Comparison of ENCODE assay signal across 14 mouse cellular contexts in the genomic region with DNA sequence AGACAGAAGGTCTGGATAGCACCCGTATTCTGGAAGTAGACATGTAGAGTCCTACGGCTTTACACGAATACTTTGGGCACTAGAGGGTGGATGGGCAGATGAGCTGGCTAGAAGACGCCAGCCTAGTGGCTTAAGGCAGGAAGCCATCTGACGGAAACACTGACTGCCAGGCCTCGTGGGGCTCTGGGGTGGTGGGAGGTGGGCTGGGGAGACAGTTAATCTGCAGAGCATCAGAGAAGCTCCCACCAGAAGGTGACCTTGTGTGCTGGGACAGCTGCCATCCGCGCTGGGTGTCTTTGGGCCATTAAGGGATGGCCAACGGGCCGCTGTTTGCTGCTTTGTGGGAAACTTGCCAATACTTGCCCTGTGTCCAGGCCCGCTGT. TPM values are rescaled to one million over a fixed set of nuclear protein-coding genes. Genes with fewer than 3 reads are reported as not detected.
DNase-seq lines count a peak whose midpoint lies in the region; ATAC-seq and TF ChIP-seq lines count a peak whose summit lies in the region.
"Had no signal": no experiment of that assay in that cellular context is flagged by ENCODE, and none has a peak within 500 bp of the region (broad histone marks: within the 10 kb centered on the region; RNA-seq: fewer than 3 reads in every experiment).

No protein-coding gene starts in this region.

- H3K36me3 ChIP-seq in forebrain, embryonic 12.5 days (replicated peaks), result peaks cover 38% of the 10 kb centered on the region
- H3K36me3 ChIP-seq in midbrain, embryonic 11.5 days (ENCODE audit: control insufficient read depth, insufficient read depth, low read length), result peaks cover 22% of the 10 kb centered on the region

- no peaks in the 10 kb centered on the region for H3K27me3 ChIP-seq in forebrain, embryonic 12.5 days
- H3K27me3 ChIP-seq in midbrain, embryonic 11.5 days (ENCODE audit: control insufficient read depth, insufficient read depth, low read length), result no peaks in the 10 kb centered on the region

- no peak for TF ChIP-seq CTCF in layer of hippocampus, adult 2 months (conservative IDR thresholded peaks at IDR 0.05)

- H3K9ac ChIP-seq in forebrain, embryonic 12.5 days, result no peak overlapping the region
- H3K9ac ChIP-seq in midbrain, embryonic 11.5 days (ENCODE audit: low read length), result no peak overlapping the region
- H3K9ac ChIP-seq: lung, embryonic 14.5 days had no signal

- H3K27ac ChIP-seq in layer of hippocampus, adult 2 months, result peak overlapping the region; percentile 65
- peak overlapping the region; percentile 79 for H3K27ac ChIP-seq in forebrain, embryonic 12.5 days
- H3K27ac ChIP-seq in midbrain, embryonic 11.5 days (ENCODE audit: low read depth, low read length), result peak overlapping the region; percentile 41; the same call in 1 of the 2 replicates

- peak; percentile 7; the same call in 1 of the 2 replicates for ATAC-seq in forebrain, embryonic 12.5 days (ENCODE audit: low FRiP score)
- no peak for ATAC-seq in midbrain, embryonic 11.5 days (ENCODE audit: low FRiP score)
- ATAC-seq: CD4-positive, CD25-positive, alpha-beta regulatory T cell, adult 4 months had no signal

- H3K4me3 ChIP-seq in layer of hippocampus, adult 2 months, result no peak overlapping the region
- no peak overlapping the region for H3K4me3 ChIP-seq in forebrain, embryonic 12.5 days (replicated peaks)
- H3K4me3 ChIP-seq in midbrain, embryonic 11.5 days (ENCODE audit: low read depth, low read length), result no peak overlapping the region

- H3K4me2 ChIP-seq in forebrain, embryonic 12.5 days, result no peak overlapping the region
- H3K4me2 ChIP-seq in midbrain, embryonic 11.5 days, result no peak overlapping the region
- H3K4me2 ChIP-seq: lung, embryonic 14.5 days had no signal

- no peak for DNase-seq in layer of hippocampus, adult 2 months (ENCODE audit: low spot score in 2 of 2)
- DNase-seq in layer of hippocampus, adult 9-11 months, result no peak
- peak; percentile 33 for DNase-seq in brain, adult 2 months (ENCODE audit: low read depth, low spot score)
- DNase-seq in midbrain, embryonic 11.5 days (ENCODE audit: low spot score, missing footprints), result no peak
- DNase-seq in kidney, postnatal 25 days, result no peak
- DNase-seq in kidney, postnatal 36 days, result no peak
- DNase-seq in gastrocnemius, postnatal 25 days, result no peak
- DNase-seq: kidney, adult 11 months; lung, embryonic 14.5 days; thymus, adult 2 months had no signal

- peaks cover 28% of the 10 kb centered on the region for H3K4me1 ChIP-seq in forebrain, embryonic 12.5 days
- peaks cover 15% of the 10 kb centered on the region for H3K4me1 ChIP-seq in midbrain, embryonic 11.5 days (ENCODE audit: control insufficient read depth, insufficient read depth, low read length)

- no peaks in the 10 kb centered on the region for H3K9me3 ChIP-seq in forebrain, embryonic 12.5 days
- H3K9me3 ChIP-seq in midbrain, embryonic 11.5 days (ENCODE audit: control insufficient read depth, low read length), result no peaks in the 10 kb centered on the region

- WGBS in forebrain, embryonic 12.5 days, result 79% methylated on average over 11 of the region's 11 CpGs
- WGBS in midbrain, embryonic 11.5 days, result 82% methylated on average over 11 of the region's 11 CpGs

RNA-seq across cellular contexts. Expression of a gene that starts 30.1 kb away (rescaled TPM):
- total RNA-seq in layer of hippocampus, adult 2 months (2021), result under 1 TPM; 0.15 to 0.20 TPM
- 0.08 TPM in 1 of 2 replicates, not detected in the other for polyA plus RNA-seq in forebrain, embryonic 12.5 days (2016; fragmentation: Nextera tagmentation; extraction: Ambion mirVana)
- polyA plus RNA-seq in midbrain, embryonic 11.5 days (2014; fragmentation: Nextera tagmentation; extraction: Ambion mirVana), result 0.06 TPM in 1 of 2 replicates, not detected in the other
- total RNA-seq in gastrocnemius, postnatal 25 days (2021), result not detected
- total RNA-seq: left cerebral cortex, adult 18-20 months had no signal
- polyA plus RNA-seq: heart, embryonic 14.5 days; lung, embryonic 14.5 days had no signal

RNA-seq across cellular contexts. Expression of a gene that starts 42.3 kb away (rescaled TPM):
- not detected for total RNA-seq in layer of hippocampus, adult 2 months (2021)
- polyA plus RNA-seq in forebrain, embryonic 12.5 days (2016; fragmentation: Nextera tagmentation; extraction: Ambion mirVana), result not detected in 2 replicates
- polyA plus RNA-seq in midbrain, embryonic 11.5 days (2014; fragmentation: Nextera tagmentation; extraction: Ambion mirVana), result not detected in 2 replicates
- total RNA-seq in gastrocnemius, postnatal 25 days (2021), result not detected
- total RNA-seq: left cerebral cortex, adult 18-20 months had no signal
- polyA plus RNA-seq: CD4-positive, CD25-positive, alpha-beta regulatory T cell, adult 4 months; heart, embryonic 14.5 days; lung, embryonic 14.5 days; thymus, adult 2 months had no signal

RNA-seq across cellular contexts. Expression of a gene that starts 50.0 kb away (rescaled TPM):
- total RNA-seq in layer of hippocampus, adult 2 months (2021), result 10 to 100 TPM; 89.0 to 91.6 TPM
- polyA plus RNA-seq in forebrain, embryonic 12.5 days (2016; fragmentation: Nextera tagmentation; extraction: Ambion mirVana), result 105 and 111 TPM in 2 replicates
- 89.6 and 92.3 TPM in 2 replicates for polyA plus RNA-seq in midbrain, embryonic 11.5 days (2014; fragmentation: Nextera tagmentation; extraction: Ambion mirVana)
- 10 to 100 TPM; 16.8 to 18.0 TPM for total RNA-seq in gastrocnemius, postnatal 25 days (2021)

Comparison
In these comparisons a context has a peak if more than half of its experiments do, and no peak if none do; other contexts are left out.
1. RNA of a gene that starts 50.0 kb away (total RNA-seq): 89.0 to 91.6 TPM in layer of hippocampus, adult 2 months; 16.8 to 18.0 TPM in gastrocnemius, postnatal 25 days; every median in the first group is over 4 times any median in the second.
2. Peak in every context shown above with its lines, with median percentiles within 50 percentile points of each other: H3K27ac ChIP-seq.